Mouse (Mus musculus): ENCODE measurements at regions not wholly inside any gene's neighbourhood (a gene's known extent, or its start where the extent isn't known, plus 50 kb on each side); places are given as distances from the start of the nearest gene placed in this dataset.

DNA sequence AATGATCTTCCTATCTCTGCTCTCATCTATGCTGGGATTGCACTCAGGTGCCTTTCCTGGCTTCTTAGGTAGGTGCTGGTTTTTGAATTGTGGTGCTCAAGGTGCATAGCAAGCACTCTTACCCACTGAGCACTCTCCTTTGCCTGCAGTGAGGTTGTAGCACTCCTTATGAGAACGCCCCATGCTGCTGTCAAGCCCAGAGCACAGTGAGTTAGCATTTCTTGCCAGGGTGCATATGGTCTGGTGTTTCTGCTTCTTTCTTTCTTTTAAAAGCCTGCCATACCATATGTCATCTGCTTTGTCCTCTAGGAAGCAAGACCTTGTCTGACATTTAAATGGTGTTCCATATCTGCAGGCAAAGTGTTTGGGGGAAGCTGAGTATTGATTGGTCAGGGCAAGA is 71.9 kb upstream of the Synpr start:
- Histone ChIP-seq H3K4me3 (ENCODE audit: low read depth, low read length) (no peak overlapping the region), H3K36me3 (ENCODE audit: control insufficient read depth, insufficient read depth, low read length) (no peaks in the 10 kb centered on the region), H3K9me3 (ENCODE audit: control insufficient read depth, low read length) (no peaks in the 10 kb centered on the region), H3K9ac (ENCODE audit: low read length) (no peak overlapping the region), H3K27ac (ENCODE audit: low read depth, low read length) (no peak overlapping the region), H3K4me2 (no peak overlapping the region), H3K4me1 (ENCODE audit: control insufficient read depth, insufficient read depth, low read length) (no peaks in the 10 kb centered on the region), H3K27me3 (ENCODE audit: control insufficient read depth, insufficient read depth, low read length) (no peaks in the 10 kb centered on the region)
- 92% methylated on average over 1 of the region's 1 CpGs for WGBS
- ATAC-seq (ENCODE audit: low FRiP score) (no peak), DNase-seq (ENCODE audit: low spot score, missing footprints) (no peak)

Measured in midbrain, embryonic 11.5 days (tissue).